Mouse (Mus musculus) heart, embryonic 16.5 days (tissue): ENCODE results near the gene Slc4a4. TPM values are rescaled to one million over a fixed set of nuclear protein-coding genes. Genes with fewer than 3 reads are reported as not detected.
A peak's percentile ranks its signal among the peaks of the same experiment; 100 is the strongest.

ENCODE experiments used
- ATAC-seq: fragments of 200-750 bp; cut with Nextera tagmentation; replicated peaks from 2 replicates; pipeline ENCODE4 v1.8.0; 2017; ENCODE audit warnings: moderate number of reproducible peaks; ENCODE audit not compliant: insufficient read depth, low FRiP score; ENCODE audit errors: extremely low read depth
- H3K27ac ChIP-seq: fragments of 300-500 bp; sonication (generic); 2 replicates; pipeline ENCODE4 v1.5.1; 2014; ENCODE audit warnings: mild to moderate bottlenecking, low read length, control low read depth, moderate library complexity
- H3K27me3 ChIP-seq: fragments of 300-500 bp; sonication (generic); 2 replicates; pipeline ENCODE4 v1.6.1; 2014; ENCODE audit warnings: low read length, mixed read lengths; ENCODE audit not compliant: control insufficient read depth, insufficient read depth
- H3K36me3 ChIP-seq: fragments of 300-500 bp; sonication (generic); 2 replicates; pipeline ENCODE4 v1.6.1; 2014; ENCODE audit not compliant: control insufficient read depth, insufficient read depth
- H3K4me1 ChIP-seq: fragments of 300-500 bp; sonication (generic); 2 replicates; pipeline ENCODE4 v1.6.1; 2014; ENCODE audit warnings: low read length, mixed read lengths; ENCODE audit not compliant: control insufficient read depth, insufficient read depth
- H3K4me2 ChIP-seq: fragments of 300-500 bp; sonication (generic); 2 replicates; pipeline ENCODE4 v1.6.1; 2014; ENCODE audit warnings: low read depth, mild to moderate bottlenecking, control low read depth, low read length
- H3K4me3 ChIP-seq: fragments of 300-500 bp; sonication (generic); 2 replicates; pipeline ENCODE4 v1.5.1; 2014; ENCODE audit warnings: mild to moderate bottlenecking, control low read depth, low read length
- H3K9ac ChIP-seq: fragments of 300-500 bp; sonication (generic); 2 replicates; pipeline ENCODE4 v1.6.1; 2014; ENCODE audit warnings: low read length, control low read depth
- H3K9me3 ChIP-seq: fragments of 300-500 bp; sonication (generic); replicated peaks from 2 replicates; pipeline ENCODE4 v1.6.1; 2016; ENCODE audit warnings: low read length; ENCODE audit not compliant: control insufficient read depth
- WGBS: fragments of 180-500 bp; shearing (Covaris S2); extraction: QIAGEN DNeasy Blood & Tissue Kit; methylation state at CpG from one replicate; pipeline ENCODE4 v1.1.7; 2014; 5-methylcytosine and 5-hydroxymethylcytosine counted together
- polyA plus RNA-seq: library from polyadenylated mRNA; unstranded; fragments of >200 nt; fragmentation: Nextera tagmentation; extraction: Ambion mirVana; gene quantifications from 2 replicates; pipeline ENCODE4 v1.2.1, GENCODE M21; 2015

Gene Slc4a4
- polyA plus RNA-seq, 1 experiment from 2014 or later = 2.8 TPM

DNA sequence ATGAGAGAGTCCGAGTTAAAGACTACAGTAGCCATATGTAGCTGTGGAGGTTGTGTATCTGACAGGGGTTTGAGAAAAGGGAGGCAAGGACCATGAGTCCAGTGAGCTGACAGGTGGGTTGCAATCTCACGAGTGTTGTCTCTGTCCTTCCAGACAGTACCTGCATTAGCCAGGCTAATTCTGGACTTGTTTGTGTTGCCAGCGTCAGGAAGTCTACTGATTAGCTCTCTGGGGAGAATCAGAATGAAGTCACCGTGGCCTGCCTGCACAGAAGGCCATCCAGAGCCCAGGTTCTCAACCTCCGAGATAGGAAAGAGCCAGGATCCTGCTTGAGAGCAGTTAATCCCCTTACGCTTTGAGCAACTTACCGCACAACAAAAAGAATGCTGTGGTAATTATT is 18.2 kb downstream of the Slc4a4 start:
- ATAC-seq = no peak
- Histone ChIP-seq H3K27me3 (no peaks in the 10 kb centered on the region), H3K27ac (no peak overlapping the region), H3K9ac (no peak overlapping the region), H3K4me3 (no peak overlapping the region), H3K4me2 (no peak overlapping the region), H3K9me3 (no peaks in the 10 kb centered on the region), H3K36me3 (no peaks in the 10 kb centered on the region), H3K4me1 (no peaks in the 10 kb centered on the region)
- 40% methylated on average over 7 of the region's 7 CpGs for WGBS

DNA sequence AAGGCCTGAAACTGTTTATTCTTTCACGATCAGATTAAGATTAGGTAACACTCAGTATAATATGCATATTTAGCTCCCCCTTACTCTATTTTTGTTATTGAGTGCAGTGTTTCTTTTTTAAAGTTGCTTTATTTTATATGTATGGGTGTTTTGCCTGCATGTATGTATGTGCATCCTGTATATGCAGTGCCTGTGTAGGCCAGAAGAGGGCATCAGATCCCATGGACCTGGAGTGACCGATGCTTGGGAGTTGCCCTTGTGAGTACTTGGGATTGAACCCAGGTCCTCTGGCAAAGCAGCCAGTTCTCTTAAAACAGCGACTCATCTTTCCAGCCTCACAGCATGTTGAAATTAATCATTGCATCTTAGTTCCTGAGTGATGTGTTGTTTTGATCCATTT is 21.0 kb downstream of the Slc4a4 start:
- Histone ChIP-seq H3K4me3 (no peak overlapping the region), H3K4me2 (no peak overlapping the region), H3K9ac (no peak overlapping the region), H3K9me3 (peaks cover 3% of the 10 kb centered on the region), H3K27ac (no peak overlapping the region), H3K36me3 (no peaks in the 10 kb centered on the region), H3K4me1 (0 out of 2 replicates have a peak, but pooled peaks cover 2% of the 10 kb centered on the region), H3K27me3 (no peaks in the 10 kb centered on the region)
- no peak for ATAC-seq
- 95% methylated on average over 3 of the region's 3 CpGs for WGBS

DNA sequence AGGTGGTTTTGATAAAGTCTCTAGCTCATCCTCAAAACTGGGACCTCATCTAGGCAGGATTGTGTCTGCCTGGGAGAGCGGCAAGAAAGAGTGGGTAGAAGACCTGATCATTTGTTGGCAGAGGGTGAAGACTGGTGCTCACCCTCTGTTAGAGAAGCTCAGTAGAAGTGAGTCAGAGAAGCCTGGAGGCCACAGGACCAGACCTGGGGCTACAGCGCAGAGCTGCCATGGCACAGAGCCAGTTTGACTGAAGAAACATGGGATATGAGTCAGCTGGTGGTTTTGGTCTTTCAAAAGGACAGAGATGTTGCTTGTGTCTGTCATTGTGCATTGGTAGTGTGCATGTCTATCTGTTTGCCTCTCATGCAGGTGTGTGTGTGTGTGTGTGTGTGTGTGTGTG is 26.0 kb downstream of the Slc4a4 start:
- H3K36me3 ChIP-seq = no peaks in the 10 kb centered on the region
- peaks cover 15% of the 10 kb centered on the region for H3K4me1 ChIP-seq
- H3K4me2 ChIP-seq = no peak overlapping the region
- no peak overlapping the region for H3K27ac ChIP-seq
- H3K4me3 ChIP-seq = no peak overlapping the region
- H3K27me3 ChIP-seq = no peaks in the 10 kb centered on the region
- peaks cover 3% of the 10 kb centered on the region for H3K9me3 ChIP-seq
- ATAC-seq = no peak
- no peak overlapping the region for H3K9ac ChIP-seq
- WGBS = 72% methylated on average over 2 of the region's 2 CpGs

DNA sequence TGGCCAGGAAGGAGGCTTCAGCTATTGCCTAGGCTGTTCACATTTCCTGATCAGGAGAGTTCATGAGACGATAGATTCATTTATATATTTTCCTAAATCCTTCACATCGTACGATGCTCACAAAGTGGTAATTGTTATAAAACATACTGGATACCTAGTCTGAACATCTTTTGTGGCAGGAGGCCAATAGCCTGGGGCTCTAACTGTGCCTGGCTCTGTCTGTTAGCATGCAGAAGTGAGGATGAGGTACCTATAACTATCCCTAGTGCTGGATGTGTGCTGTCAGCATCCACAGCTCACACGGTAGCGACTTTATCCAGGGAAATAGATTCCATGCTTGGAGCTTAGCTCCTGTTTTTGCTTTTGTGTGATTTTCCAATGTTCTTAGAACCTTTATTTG is 28.5 kb downstream of the Slc4a4 start:
- H3K4me2 ChIP-seq = no peak overlapping the region
- ATAC-seq = no peak
- H3K4me1 ChIP-seq = peaks cover 21% of the 10 kb centered on the region
- no peak overlapping the region for H3K27ac ChIP-seq
- H3K27me3 ChIP-seq = no peaks in the 10 kb centered on the region
- no peak overlapping the region for H3K9ac ChIP-seq
- H3K36me3 ChIP-seq = no peaks in the 10 kb centered on the region
- 79% methylated on average over 5 of the region's 5 CpGs for WGBS
- peaks cover 3% of the 10 kb centered on the region for H3K9me3 ChIP-seq
- H3K4me3 ChIP-seq = no peak overlapping the region

DNA sequence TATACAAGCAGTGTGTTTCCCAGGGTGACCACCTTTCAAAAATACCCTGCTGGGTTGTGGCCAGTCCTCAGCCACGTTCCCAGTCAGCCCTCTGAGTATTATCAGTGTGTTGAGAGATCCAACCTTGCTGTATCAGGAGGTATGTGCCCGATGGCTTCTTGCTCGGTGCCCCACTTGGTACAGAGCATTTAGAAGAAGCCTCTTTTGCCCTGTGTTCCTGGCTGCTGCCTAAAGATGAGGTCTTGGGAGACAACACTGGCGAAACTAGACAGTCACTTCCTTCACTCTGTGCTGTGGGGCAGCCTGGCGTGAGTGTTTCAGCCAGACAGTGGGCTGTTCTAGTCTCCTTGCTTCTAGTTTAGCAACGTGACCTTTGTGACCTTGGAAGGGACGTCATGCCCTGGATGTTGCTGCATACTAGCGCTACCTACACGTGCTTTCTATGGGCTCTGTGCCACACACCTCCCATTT is 29.9 kb downstream of the Slc4a4 start:
- 42% methylated on average over 9 of the region's 9 CpGs for WGBS
- Histone ChIP-seq H3K9ac (peak overlapping the region; percentile 27; the same call in 1 of the 2 replicates), H3K27me3 (no peaks in the 10 kb centered on the region), H3K4me3 (no peak overlapping the region), H3K4me1 (peaks cover 21% of the 10 kb centered on the region), H3K4me2 (0 out of 2 replicates have a peak overlapping the region, but pooled peaks have one; percentile 3), H3K27ac (peak overlapping the region; percentile 86), H3K9me3 (peaks cover 2% of the 10 kb centered on the region), H3K36me3 (no peaks in the 10 kb centered on the region)
- peak; percentile 79 for ATAC-seq

DNA sequence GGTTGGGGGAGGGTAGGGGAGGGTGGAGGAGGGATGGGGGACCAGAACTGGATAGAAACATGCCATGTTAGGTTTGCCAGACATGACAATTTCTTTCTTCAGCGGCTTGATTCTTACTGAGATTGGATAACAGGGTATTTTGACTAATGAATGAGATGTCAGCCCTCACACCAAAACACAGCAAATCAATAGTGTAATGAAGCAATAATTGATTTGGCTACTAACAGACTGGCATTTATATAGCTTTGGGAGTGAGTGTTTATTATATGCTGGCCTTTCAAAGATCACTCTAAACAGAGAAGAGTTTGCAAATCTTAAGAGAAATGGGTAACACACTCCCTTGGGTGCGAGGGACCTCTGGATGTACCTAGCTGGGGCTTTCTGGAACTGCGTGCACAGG is 30.6 kb downstream of the Slc4a4 start:
- Histone ChIP-seq H3K4me2 (no peak overlapping the region), H3K9ac (no peak overlapping the region), H3K27ac (peak overlapping the region; percentile 26), H3K4me3 (no peak overlapping the region), H3K36me3 (no peaks in the 10 kb centered on the region), H3K4me1 (peaks cover 21% of the 10 kb centered on the region), H3K27me3 (no peaks in the 10 kb centered on the region), H3K9me3 (no peaks in the 10 kb centered on the region)
- ATAC-seq = no peak
- WGBS = 87% methylated on average over 3 of the region's 3 CpGs

DNA sequence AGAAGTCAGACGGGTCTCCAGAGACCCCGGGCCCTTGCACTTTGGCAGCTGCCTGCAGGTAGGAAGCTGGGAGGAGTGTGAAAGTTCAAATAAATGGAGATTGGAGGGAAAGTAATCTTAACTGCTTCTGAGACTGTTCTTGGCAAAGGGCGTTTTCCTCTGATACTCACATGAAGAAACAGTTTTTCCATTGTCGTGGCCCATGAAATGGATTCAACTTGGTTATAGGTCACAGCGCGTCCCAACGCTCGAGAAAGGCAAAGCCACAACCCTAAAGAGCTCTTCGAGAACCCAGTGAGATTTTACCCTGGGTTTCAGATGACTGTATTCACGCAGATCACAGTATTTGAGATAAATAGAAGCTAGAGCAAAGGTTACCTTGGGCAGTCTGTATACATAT is 31.0 kb downstream of the Slc4a4 start:
- Histone ChIP-seq H3K27me3 (no peaks in the 10 kb centered on the region), H3K4me3 (no peak overlapping the region), H3K9ac (no peak overlapping the region), H3K4me2 (no peak overlapping the region), H3K9me3 (no peaks in the 10 kb centered on the region), H3K36me3 (no peaks in the 10 kb centered on the region), H3K27ac (peak overlapping the region; percentile 26), H3K4me1 (peaks cover 18% of the 10 kb centered on the region)
- 77% methylated on average over 10 of the region's 10 CpGs for WGBS
- no peak for ATAC-seq

DNA sequence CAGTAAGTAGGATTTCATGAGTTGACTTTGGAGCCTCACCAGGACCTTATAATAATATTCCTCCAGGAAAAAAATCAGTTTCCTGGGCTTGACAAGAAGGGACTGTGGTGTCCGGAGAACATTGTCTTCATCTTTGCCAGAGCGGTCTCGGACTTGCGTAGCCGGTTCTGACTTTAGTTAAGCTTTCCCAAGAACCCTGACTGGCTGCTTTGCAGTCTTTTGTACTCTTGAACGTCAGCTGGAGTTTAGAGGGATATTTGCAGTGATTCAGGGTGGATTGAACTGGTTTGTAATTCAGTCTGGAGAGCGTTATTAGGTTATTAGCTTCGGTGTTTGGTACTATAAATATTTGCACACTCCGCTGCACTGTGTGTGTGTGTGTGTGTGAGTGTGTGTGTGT is 31.9 kb downstream of the Slc4a4 start:
- Histone ChIP-seq H3K4me3 (no peak overlapping the region), H3K27ac (no peak overlapping the region), H3K9me3 (no peaks in the 10 kb centered on the region), H3K36me3 (no peaks in the 10 kb centered on the region), H3K27me3 (no peaks in the 10 kb centered on the region), H3K9ac (no peak overlapping the region), H3K4me1 (peaks cover 18% of the 10 kb centered on the region), H3K4me2 (no peak overlapping the region)
- ATAC-seq = no peak
- WGBS = 81% methylated on average over 9 of the region's 9 CpGs

DNA sequence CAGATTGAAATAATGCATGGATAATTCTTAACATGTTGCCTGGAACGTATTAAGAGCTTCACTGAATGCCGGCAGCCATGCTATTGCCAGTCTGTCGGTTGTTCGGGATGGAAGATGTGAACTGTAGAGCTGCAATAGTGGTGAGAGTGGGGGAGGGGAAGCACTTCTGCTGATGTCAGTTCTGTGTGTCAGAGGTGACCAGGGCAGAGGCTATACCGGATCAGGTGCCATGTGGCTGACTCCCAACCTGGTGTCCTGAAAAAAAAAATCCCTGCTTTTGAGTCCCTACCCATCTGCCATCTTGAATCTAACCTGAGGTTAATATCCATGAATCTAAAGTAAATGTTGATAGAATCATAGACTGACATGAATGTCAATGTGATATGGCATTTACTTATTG is 39.0 kb downstream of the Slc4a4 start:
- 85% methylated on average over 5 of the region's 5 CpGs for WGBS
- Histone ChIP-seq H3K27me3 (no peaks in the 10 kb centered on the region), H3K4me1 (peaks cover 14% of the 10 kb centered on the region), H3K9ac (no peak overlapping the region), H3K36me3 (no peaks in the 10 kb centered on the region), H3K9me3 (no peaks in the 10 kb centered on the region), H3K4me3 (no peak overlapping the region), H3K4me2 (no peak overlapping the region), H3K27ac (no peak overlapping the region)
- ATAC-seq = no peak
